Mouse (Mus musculus) kidney, postnatal 4 days (tissue): ENCODE measurements at regions not wholly inside any gene's neighbourhood (a gene's known extent, or its start where the extent isn't known, plus 50 kb on each side); places are given as distances from the start of the nearest gene placed in this dataset.

Experiments
- DNase-seq, 2 experiments: peaks; one replicate each; pipeline ENCODE4 v3.0.0; 2021; ENCODE audit warnings: mixed read lengths in 2 of 2

GRCm38 (mm10) chr17:9995321-9995720 lies 324.3 kb downstream of the Qk start:
- DNase-seq = no peak

- no peak for DNase-seq
Measured at GRCm38 (mm10) chr17:9990744-9991143, 321.2 kb upstream of the Pabpc6 start.

GRCm38 (mm10) chr17:9981273-9981672 lies 311.8 kb upstream of the Pabpc6 start:
- no peak for DNase-seq

GRCm38 (mm10) chr17:9976866-9977421 lies 307.4 kb upstream of the Pabpc6 start:
- DNase-seq = no peak

- DNase-seq = no peak
Measured at GRCm38 (mm10) chr17:9975995-9976394, 306.5 kb upstream of the Pabpc6 start.

- no peak for DNase-seq
Measured at GRCm38 (mm10) chr17:9975153-9975552, 305.6 kb upstream of the Pabpc6 start.

GRCm38 (mm10) chr17:9967988-9968387 lies 298.5 kb upstream of the Pabpc6 start:
- DNase-seq = no peak

- no peak for DNase-seq
Measured at GRCm38 (mm10) chr17:9962893-9963436, 293.4 kb upstream of the Pabpc6 start.

- no peak for DNase-seq
Measured at GRCm38 (mm10) chr17:9948985-9949667, 279.6 kb upstream of the Pabpc6 start.

- no peak for DNase-seq
Measured at GRCm38 (mm10) chr17:9947609-9948008, 278.1 kb upstream of the Pabpc6 start.

GRCm38 (mm10) chr17:9944513-9944912 lies 275.0 kb upstream of the Pabpc6 start:
- DNase-seq = no peak

- no peak for DNase-seq
Measured at GRCm38 (mm10) chr17:9942171-9942570, 272.7 kb upstream of the Pabpc6 start.

GRCm38 (mm10) chr17:9939576-9939975 lies 270.1 kb upstream of the Pabpc6 start:
- no peak for DNase-seq

GRCm38 (mm10) chr17:9938426-9938825 lies 268.9 kb upstream of the Pabpc6 start:
- DNase-seq = no peak

GRCm38 (mm10) chr17:9937211-9937610 lies 267.7 kb upstream of the Pabpc6 start:
- DNase-seq = no peak

- DNase-seq = no peak
Measured at GRCm38 (mm10) chr17:9932186-9932585, 262.7 kb upstream of the Pabpc6 start.

GRCm38 (mm10) chr17:9931526-9931925 lies 262.0 kb upstream of the Pabpc6 start:
- no peak for DNase-seq

- no peak for DNase-seq
Measured at GRCm38 (mm10) chr17:9929448-9930088, 260.1 kb upstream of the Pabpc6 start.

- peak in 1 of 2 experiments; percentile 16 for DNase-seq
Measured at GRCm38 (mm10) chr17:9927724-9928123, 258.2 kb upstream of the Pabpc6 start.

- DNase-seq = no peak
Measured at GRCm38 (mm10) chr17:9926308-9926707, 256.8 kb upstream of the Pabpc6 start.

GRCm38 (mm10) chr17:9921326-9921725 lies 251.8 kb upstream of the Pabpc6 start:
- no peak for DNase-seq

GRCm38 (mm10) chr17:9917031-9917430 lies 247.5 kb upstream of the Pabpc6 start:
- DNase-seq = no peak

- DNase-seq = no peak
Measured at GRCm38 (mm10) chr17:9910856-9911255, 241.3 kb upstream of the Pabpc6 start.

- DNase-seq = no peak
Measured at GRCm38 (mm10) chr17:9907077-9907476, 237.6 kb upstream of the Pabpc6 start.
